Comparison of ENCODE assay signal across 8 mouse cellular contexts in the genomic region with DNA sequence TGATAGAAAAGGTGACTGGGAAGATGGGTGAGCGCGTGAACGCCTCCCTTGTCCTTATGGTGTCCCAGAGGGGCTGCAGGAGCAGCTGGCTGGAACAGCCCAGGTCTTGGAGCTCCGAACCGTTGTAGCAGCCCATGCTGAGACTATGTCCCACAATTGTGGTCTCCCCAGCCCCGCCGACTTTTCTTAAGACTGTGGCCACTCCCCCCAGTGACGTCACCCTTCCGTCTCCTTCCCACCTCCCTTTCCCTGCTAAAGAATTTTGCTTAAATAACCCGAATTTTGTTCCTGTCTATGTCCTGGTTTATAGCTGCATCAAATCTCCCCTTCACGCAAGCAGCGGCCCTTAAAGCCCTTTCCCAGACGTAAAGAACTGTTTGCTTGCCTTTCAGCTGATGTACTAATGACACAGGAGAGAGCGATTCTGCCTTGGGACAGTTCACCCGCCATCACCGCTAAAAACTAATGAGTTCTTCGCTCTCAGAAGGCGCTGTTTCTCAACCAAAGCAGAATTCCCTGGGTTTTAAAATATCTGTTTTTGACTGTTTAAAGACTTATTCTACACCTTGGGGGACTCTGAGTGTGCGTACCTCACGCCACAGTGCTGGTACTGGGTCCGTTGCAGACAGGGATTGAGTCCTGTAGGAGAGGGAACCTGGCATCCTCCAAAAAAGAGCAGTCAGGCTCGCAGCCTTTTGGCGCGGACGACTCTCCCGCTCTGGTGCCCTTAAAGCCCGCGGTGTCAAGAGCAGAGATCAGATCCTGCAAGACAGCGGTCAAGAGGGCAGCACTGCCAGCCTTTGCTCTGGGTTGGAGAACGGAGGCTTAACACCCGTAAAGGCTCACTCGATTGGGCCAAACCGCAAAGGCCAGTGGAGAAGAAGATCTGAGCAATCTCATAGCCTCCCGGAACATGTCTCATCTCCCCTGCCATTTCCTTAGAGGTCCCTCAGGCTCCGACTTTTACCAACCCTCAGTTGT. TPM values are rescaled to one million over a fixed set of nuclear protein-coding genes. Genes with fewer than 3 reads are reported as not detected.
DNase-seq lines count a peak whose midpoint lies in the region; ATAC-seq and TF ChIP-seq lines count a peak whose summit lies in the region.

A gene (minus strand): TSS at position 174 of the 981 bp plus-strand sequence.

- no peaks in the 10 kb centered on the region for H3K36me3 ChIP-seq in spleen, adult 2 months (ENCODE audit: control insufficient read depth, insufficient read depth, low read length)
- no peaks in the 10 kb centered on the region for H3K36me3 ChIP-seq in embryonic facial prominence, embryonic 12.5 days
- H3K36me3 ChIP-seq in heart, embryonic 13.5 days, result no peaks in the 10 kb centered on the region
- no peaks in the 10 kb centered on the region for H3K36me3 ChIP-seq in kidney, embryonic 16.5 days (ENCODE audit: insufficient read depth, low read length)
- no peaks in the 10 kb centered on the region for H3K36me3 ChIP-seq in lung, embryonic 14.5 days (ENCODE audit: insufficient read depth)
- no peaks in the 10 kb centered on the region for H3K36me3 ChIP-seq in neural tube, embryonic 14.5 days (ENCODE audit: control insufficient read depth, insufficient read depth, low read length)

- peak within 1 kb of the TSS; percentile 83 for H3K4me2 ChIP-seq in embryonic facial prominence, embryonic 12.5 days (replicated peaks)
- H3K4me2 ChIP-seq in heart, embryonic 13.5 days, result peak within 1 kb of the TSS; percentile 99
- H3K4me2 ChIP-seq in kidney, embryonic 16.5 days (replicated peaks; ENCODE audit: low read depth, low read length), result peak within 1 kb of the TSS; percentile 95
- H3K4me2 ChIP-seq in lung, embryonic 14.5 days, result peak within 1 kb of the TSS; percentile 98
- H3K4me2 ChIP-seq in neural tube, embryonic 14.5 days (ENCODE audit: low read depth, low read length), result peak within 1 kb of the TSS; percentile 98

- 0 out of 2 replicates have a peak, but pooled peaks have one; percentile 35 for ATAC-seq in embryonic facial prominence, embryonic 12.5 days (ENCODE audit: insufficient number of reproducible peaks, insufficient read depth, low FRiP score, low TSS enrichment)
- ATAC-seq in heart, embryonic 13.5 days (ENCODE audit: extremely low read depth, insufficient number of reproducible peaks, low FRiP score, low TSS enrichment), result 0 out of 2 replicates have a peak, but pooled peaks have one; percentile 37
- peak; percentile 78 for ATAC-seq in kidney, embryonic 16.5 days (ENCODE audit: low FRiP score, low TSS enrichment)
- ATAC-seq in lung, embryonic 14.5 days (ENCODE audit: insufficient read depth), result peak; percentile 85
- ATAC-seq in neural tube, embryonic 14.5 days (ENCODE audit: low read depth), result peak; percentile 80

- H3K9ac ChIP-seq in embryonic facial prominence, embryonic 12.5 days, result peak within 1 kb of the TSS; percentile 35
- H3K9ac ChIP-seq in heart, embryonic 13.5 days, result peak within 1 kb of the TSS; percentile 78
- peak within 1 kb of the TSS; percentile 63 for H3K9ac ChIP-seq in kidney, embryonic 16.5 days (replicated peaks; ENCODE audit: low read length)
- H3K9ac ChIP-seq in lung, embryonic 14.5 days, result peak within 1 kb of the TSS; percentile 43
- H3K9ac ChIP-seq in neural tube, embryonic 14.5 days (replicated peaks; ENCODE audit: low read depth, low read length), result peak within 1 kb of the TSS; percentile 41

- H3K9me3 ChIP-seq in embryonic facial prominence, embryonic 12.5 days, result no peaks in the 10 kb centered on the region
- no peaks in the 10 kb centered on the region for H3K9me3 ChIP-seq in heart, embryonic 13.5 days
- no peaks in the 10 kb centered on the region for H3K9me3 ChIP-seq in kidney, embryonic 16.5 days (ENCODE audit: low read length)
- no peaks in the 10 kb centered on the region for H3K9me3 ChIP-seq in lung, embryonic 14.5 days (ENCODE audit: low read depth, low read length)
- no peaks in the 10 kb centered on the region for H3K9me3 ChIP-seq in neural tube, embryonic 14.5 days (ENCODE audit: control insufficient read depth, low read length)

- peak within 1 kb of the TSS; percentile 51 for H3K4me3 ChIP-seq in spleen, adult 2 months (ENCODE audit: extremely low read depth, insufficient read depth, insufficient read length)
- H3K4me3 ChIP-seq in embryonic facial prominence, embryonic 12.5 days, result peak within 1 kb of the TSS; percentile 47
- peak within 1 kb of the TSS; percentile 67 for H3K4me3 ChIP-seq in heart, embryonic 13.5 days
- peak within 1 kb of the TSS; percentile 55 for H3K4me3 ChIP-seq in kidney, embryonic 16.5 days (ENCODE audit: low read length)
- H3K4me3 ChIP-seq in lung, embryonic 14.5 days (ENCODE audit: low read depth, low read length), result peak within 1 kb of the TSS; percentile 53
- H3K4me3 ChIP-seq in neural tube, embryonic 14.5 days (ENCODE audit: low read depth, low read length), result peak within 1 kb of the TSS; percentile 49

- H3K4me1 ChIP-seq in spleen, adult 2 months (ENCODE audit: control insufficient read depth, insufficient read depth, insufficient read length), result peaks cover 5% of the 10 kb centered on the region; the same call in 1 of the 2 replicates
- H3K4me1 ChIP-seq in embryonic facial prominence, embryonic 12.5 days, result peaks cover 13% of the 10 kb centered on the region
- peaks cover 27% of the 10 kb centered on the region for H3K4me1 ChIP-seq in heart, embryonic 13.5 days
- peaks cover 15% of the 10 kb centered on the region for H3K4me1 ChIP-seq in kidney, embryonic 16.5 days (ENCODE audit: insufficient read depth, low read length)
- peaks cover 7% of the 10 kb centered on the region; the same call in 1 of the 2 replicates for H3K4me1 ChIP-seq in lung, embryonic 14.5 days (ENCODE audit: insufficient read depth)
- peaks cover 8% of the 10 kb centered on the region; the same call in 1 of the 2 replicates for H3K4me1 ChIP-seq in neural tube, embryonic 14.5 days (ENCODE audit: control insufficient read depth, insufficient read depth, low read length)

- H3K27ac ChIP-seq in spleen, adult 2 months (ENCODE audit: insufficient read depth, low read length), result no peak within 1 kb of the TSS
- H3K27ac ChIP-seq in embryonic facial prominence, embryonic 12.5 days, result no peak within 1 kb of the TSS
- peak within 1 kb of the TSS; percentile 53; the same call in 1 of the 2 replicates for H3K27ac ChIP-seq in heart, embryonic 13.5 days (replicated peaks)
- H3K27ac ChIP-seq in kidney, embryonic 16.5 days (ENCODE audit: low read length), result no peak within 1 kb of the TSS
- no peak within 1 kb of the TSS for H3K27ac ChIP-seq in lung, embryonic 14.5 days (ENCODE audit: low read depth)
- no peak within 1 kb of the TSS for H3K27ac ChIP-seq in neural tube, embryonic 14.5 days (ENCODE audit: low read depth, low read length)

- no peak for TF ChIP-seq CTCF in spleen, adult 2 months (IDR thresholded peaks at IDR 0.05; ENCODE audit: extremely low read depth, insufficient read depth, insufficient read length, insufficient replicate concordance)
- no peak for TF ChIP-seq CTCF in lung, embryonic 14.5 days (IDR thresholded peaks at IDR 0.05; ENCODE audit: low read depth)

- peaks cover 5% of the 10 kb centered on the region; the same call in 1 of the 2 replicates for H3K27me3 ChIP-seq in spleen, adult 2 months (ENCODE audit: control insufficient read depth, insufficient read depth, low read length)
- peaks cover 25% of the 10 kb centered on the region for H3K27me3 ChIP-seq in embryonic facial prominence, embryonic 12.5 days
- peaks cover 54% of the 10 kb centered on the region for H3K27me3 ChIP-seq in heart, embryonic 13.5 days (replicated peaks)
- H3K27me3 ChIP-seq in kidney, embryonic 16.5 days (ENCODE audit: insufficient read depth, low read length), result peaks cover 29% of the 10 kb centered on the region
- peaks cover 18% of the 10 kb centered on the region for H3K27me3 ChIP-seq in lung, embryonic 14.5 days (ENCODE audit: insufficient read depth, low read length)
- peaks cover 11% of the 10 kb centered on the region for H3K27me3 ChIP-seq in neural tube, embryonic 14.5 days (ENCODE audit: control insufficient read depth, insufficient read depth, low read length)

- WGBS in spleen, adult 2 months, result 6% methylated on average over 35 of the region's 35 CpGs
- 2% methylated on average over 35 of the region's 35 CpGs for WGBS in embryonic facial prominence, embryonic 12.5 days
- 1% methylated on average over 35 of the region's 35 CpGs for WGBS in heart, embryonic 13.5 days
- 2% methylated on average over 35 of the region's 35 CpGs for WGBS in kidney, embryonic 16.5 days
- under 1% methylated on average over 35 of the region's 35 CpGs for WGBS in lung, embryonic 14.5 days
- under 1% methylated on average over 35 of the region's 35 CpGs for WGBS in neural tube, embryonic 14.5 days

- TF ChIP-seq POLR2A in spleen, adult 2 months (IDR thresholded peaks at IDR 0.05; ENCODE audit: low read depth, low read length), result no peak

- DNase-seq in spleen, adult 2 months (ENCODE audit: low read depth in 1 of 2, low spot score in 2 of 2), result peak in 1 of 2 experiments; percentile 17
- DNase-seq in spleen, adult 12 weeks (ENCODE audit: low spot score), result no peak
- DNase-seq in lung, embryonic 14.5 days, result peak; percentile 74
- peak; percentile 66 to 68 for DNase-seq in thymus, postnatal 36 days

RNA-seq across cellular contexts. Expression of the gene that starts here (rescaled TPM):
- polyA plus RNA-seq in spleen, adult 2 months (2012; rRNA removed), result 12.9 and 20.8 TPM in 2 replicates
- 2.4 and 4.1 TPM in 2 replicates for polyA plus RNA-seq in embryonic facial prominence, embryonic 12.5 days (2016; fragmentation: Nextera tagmentation; extraction: Ambion mirVana)
- 5.1 and 5.7 TPM in 2 replicates for polyA plus RNA-seq in heart, embryonic 13.5 days (2015; fragmentation: Nextera tagmentation; extraction: Ambion mirVana)
- 2.2 and 2.7 TPM in 2 replicates for polyA plus RNA-seq in kidney, embryonic 16.5 days (2015; fragmentation: Nextera tagmentation; extraction: Ambion mirVana)
- 0.14 and 0.43 TPM in 2 replicates for polyA plus RNA-seq in lung, embryonic 14.5 days (2014; fragmentation: Nextera tagmentation; extraction: Ambion mirVana)
- polyA plus RNA-seq in neural tube, embryonic 14.5 days (2014; fragmentation: Nextera tagmentation; extraction: Ambion mirVana), result 0.45 and 0.56 TPM in 2 replicates

Comparison
In these comparisons a context has a peak if more than half of its experiments do, and no peak if none do; other contexts are left out.
1. Peak in DNase-seq, ATAC-seq, H3K4me3 ChIP-seq, H3K9ac ChIP-seq and H3K4me2 ChIP-seq in lung, embryonic 14.5 days; RNA of the gene not detected or under 1 TPM.
2. Peak in ATAC-seq, H3K4me3 ChIP-seq, H3K9ac ChIP-seq and H3K4me2 ChIP-seq in neural tube, embryonic 14.5 days; RNA of the gene not detected or under 1 TPM.
3. ATAC-seq: peak in every context shown above with its lines; median percentile 85 in lung, embryonic 14.5 days; 80 in neural tube, embryonic 14.5 days; 78 in kidney, embryonic 16.5 days; 37 in heart, embryonic 13.5 days; 35 in embryonic facial prominence, embryonic 12.5 days.